Mouse (Mus musculus): ENCODE measurements around the gene Zmym1. TPM values are rescaled to one million over a fixed set of nuclear protein-coding genes. Genes with fewer than 3 reads are reported as not detected.

The Zmym1 gene
- polyA plus RNA-seq, 1 experiment from 2014 or later = 32.1 TPM

Other genes starting within 250 kb of the Zmym1 start
- 30.6 and 31.1 TPM in 2 replicates for gene Zmym4, start 93.0 kb downstream of the Zmym1 start, polyA plus RNA-seq (2015; fragmentation: Nextera tagmentation; extraction: Ambion mirVana)
- gene Sfpq, start 39.8 kb downstream of the Zmym1 start, polyA plus RNA-seq (2015; fragmentation: Nextera tagmentation; extraction: Ambion mirVana) = 86.8 and 96.0 TPM in 2 replicates
- gene Zmym6, start 16.2 kb upstream of the Zmym1 start, polyA plus RNA-seq (2015; fragmentation: Nextera tagmentation; extraction: Ambion mirVana) = 36.3 and 38.8 TPM in 2 replicates
- 12.6 and 14.6 TPM in 2 replicates for gene Tmem35b, start 62.5 kb upstream of the Zmym1 start, polyA plus RNA-seq (2015; fragmentation: Nextera tagmentation; extraction: Ambion mirVana)
- 7.7 and 8.3 TPM in 2 replicates for gene Dlgap3, start 108.1 kb upstream of the Zmym1 start, polyA plus RNA-seq (2015; fragmentation: Nextera tagmentation; extraction: Ambion mirVana)
- 49.3 and 52.8 TPM in 2 replicates for gene Smim12, start 182.6 kb upstream of the Zmym1 start, polyA plus RNA-seq (2015; fragmentation: Nextera tagmentation; extraction: Ambion mirVana)